Mouse (Mus musculus) limb, embryonic 11.5 days (tissue): ENCODE data around the gene Gm19426. TPM values are rescaled to one million over a fixed set of nuclear protein-coding genes. Genes with fewer than 3 reads are reported as not detected.

Experiments used
- ATAC-seq: fragments of 200-750 bp; cut with Nextera tagmentation; 2 replicates; pipeline ENCODE4 v1.8.0; 2017; ENCODE audit warnings: low read depth; ENCODE audit not compliant: insufficient number of reproducible peaks, low FRiP score, low TSS enrichment
- DNase-seq: peaks from one replicate; pipeline ENCODE4 v3.0.0-alpha.2; 2015; ENCODE audit warnings: low spot score
- H3K27ac ChIP-seq: fragments of 300-500 bp; sonication (generic); replicated peaks from 2 replicates; pipeline ENCODE4 v1.5.1; 2014; ENCODE audit warnings: low read depth, mild to moderate bottlenecking, low read length
- H3K27me3 ChIP-seq: fragments of 300-500 bp; sonication (generic); 2 replicates; pipeline ENCODE4 v1.6.1; 2014; ENCODE audit warnings: mild to moderate bottlenecking, low read length, mixed read lengths; ENCODE audit not compliant: control insufficient read depth, insufficient read depth
- H3K36me3 ChIP-seq: fragments of 300-500 bp; sonication (generic); 2 replicates; pipeline ENCODE4 v1.6.1; 2014; ENCODE audit warnings: mild to moderate bottlenecking, low read length, moderate library complexity, mixed read lengths; ENCODE audit not compliant: control insufficient read depth, insufficient read depth
- H3K4me1 ChIP-seq: fragments of 300-500 bp; sonication (generic); 2 replicates; pipeline ENCODE4 v1.6.1; 2014; ENCODE audit warnings: low read length, mixed read lengths; ENCODE audit not compliant: control insufficient read depth, insufficient read depth
- H3K4me2 ChIP-seq: fragments of 300-500 bp; sonication (generic); 2 replicates; pipeline ENCODE4 v1.6.1; 2014; ENCODE audit warnings: low read depth, mild to moderate bottlenecking, moderate library complexity; ENCODE audit not compliant: severe bottlenecking
- H3K4me3 ChIP-seq: fragments of 300-500 bp; sonication (generic); 2 replicates; pipeline ENCODE4 v1.5.1; 2014; ENCODE audit warnings: low read depth, low read length
- H3K9ac ChIP-seq: fragments of 300-500 bp; sonication (generic); 2 replicates; pipeline ENCODE4 v1.6.1; 2014; ENCODE audit warnings: mild to moderate bottlenecking, low read length
- H3K9me3 ChIP-seq: fragments of 300-500 bp; sonication (generic); 2 replicates; pipeline ENCODE4 v1.6.1; 2016; ENCODE audit warnings: low read length; ENCODE audit not compliant: control insufficient read depth
- WGBS: fragments of 180-500 bp; shearing (Covaris S2); extraction: QIAGEN DNeasy Blood & Tissue Kit; methylation state at CpG from one replicate; pipeline ENCODE4 v1.1.7; 2014; 5-methylcytosine and 5-hydroxymethylcytosine counted together
- polyA plus RNA-seq: library from polyadenylated mRNA; unstranded; fragments of >200 nt; fragmentation: Nextera tagmentation; extraction: Ambion mirVana; gene quantifications from 2 replicates; pipeline ENCODE4 v1.2.1, GENCODE M21; 2014

Gm19426 gene
- polyA plus RNA-seq, 1 experiment from 2014 or later = 6.1 TPM

GRCm38 (mm10) chr2:84775665-84776064 is 32.2 kb upstream of the Gm19426 start:
- Histone ChIP-seq H3K27ac (no peak overlapping the region), H3K27me3 (no peaks in the 10 kb centered on the region), H3K4me2 (no peak overlapping the region), H3K4me1 (peaks cover 4% of the 10 kb centered on the region; the same call in 1 of the 2 replicates), H3K9ac (no peak overlapping the region), H3K9me3 (no peaks in the 10 kb centered on the region), H3K4me3 (no peak overlapping the region), H3K36me3 (no peaks in the 10 kb centered on the region)
- DNase-seq (no peak), ATAC-seq (no peak)
- 88% methylated on average over 6 of the region's 6 CpGs for WGBS

DNA sequence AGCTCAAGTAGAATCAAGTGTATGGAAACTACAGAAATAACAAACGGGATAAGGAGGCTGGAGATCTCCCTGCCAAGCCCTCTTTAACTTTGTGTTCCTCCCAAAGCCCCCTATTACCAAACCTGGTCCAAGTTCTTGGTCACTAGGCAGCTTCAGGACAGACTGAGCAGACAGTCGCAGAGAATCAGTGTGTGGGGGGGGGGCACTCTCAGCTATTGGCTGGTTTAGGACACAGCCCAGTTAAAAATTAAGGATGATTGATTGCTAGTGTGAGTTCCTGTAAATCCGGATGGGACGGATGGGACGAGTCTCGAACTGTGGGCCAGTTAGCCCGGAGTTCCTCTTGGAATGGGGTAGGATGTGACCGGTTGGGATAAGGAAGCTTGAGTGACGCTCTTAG is 31.8 kb upstream of the Gm19426 start, which contains the start of gene Serping1:
Serping1 (minus strand) TSS at position 204 of the 400 bp plus-strand sequence.
- peak within 1 kb of the TSS; percentile 9; the same call in 1 of the 2 replicates for H3K9ac ChIP-seq
- no peak for DNase-seq
- ATAC-seq = peak; percentile 36; the same call in 1 of the 2 replicates
- no peaks in the 10 kb centered on the region for H3K27me3 ChIP-seq
- H3K4me1 ChIP-seq = peaks cover 4% of the 10 kb centered on the region; the same call in 1 of the 2 replicates
- WGBS = 67% methylated on average over 9 of the region's 9 CpGs
- peak within 1 kb of the TSS; percentile 6; the same call in 1 of the 2 replicates for H3K4me3 ChIP-seq
- H3K4me2 ChIP-seq = peak within 1 kb of the TSS; percentile 33
- H3K27ac ChIP-seq = no peak within 1 kb of the TSS
- H3K9me3 ChIP-seq = no peaks in the 10 kb centered on the region
- H3K36me3 ChIP-seq = no peaks in the 10 kb centered on the region

DNA sequence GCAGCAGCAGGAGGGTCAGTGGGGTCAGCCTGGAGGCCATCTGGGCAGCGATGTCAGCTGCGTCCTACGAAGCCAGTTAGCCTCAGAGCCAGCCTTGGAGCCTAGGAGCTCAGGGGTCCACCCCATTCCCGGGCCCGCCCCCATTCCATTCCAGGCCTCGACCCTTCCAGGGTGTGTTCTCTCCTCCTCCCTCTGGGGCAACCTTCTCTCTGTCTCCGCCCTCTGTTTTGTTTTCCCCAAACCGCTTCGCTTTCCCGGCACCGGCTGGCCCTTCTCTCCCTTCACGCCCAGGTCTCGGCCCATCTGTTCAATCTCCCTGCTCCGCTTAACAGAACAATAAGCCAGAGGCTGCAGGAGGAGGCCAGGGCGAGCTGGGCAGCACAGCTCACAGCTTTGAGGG is 31.3 kb upstream of the Gm19426 start:
- DNase-seq = peak; percentile 78
- peak overlapping the region; percentile 6; the same call in 1 of the 2 replicates for H3K4me3 ChIP-seq

DNA sequence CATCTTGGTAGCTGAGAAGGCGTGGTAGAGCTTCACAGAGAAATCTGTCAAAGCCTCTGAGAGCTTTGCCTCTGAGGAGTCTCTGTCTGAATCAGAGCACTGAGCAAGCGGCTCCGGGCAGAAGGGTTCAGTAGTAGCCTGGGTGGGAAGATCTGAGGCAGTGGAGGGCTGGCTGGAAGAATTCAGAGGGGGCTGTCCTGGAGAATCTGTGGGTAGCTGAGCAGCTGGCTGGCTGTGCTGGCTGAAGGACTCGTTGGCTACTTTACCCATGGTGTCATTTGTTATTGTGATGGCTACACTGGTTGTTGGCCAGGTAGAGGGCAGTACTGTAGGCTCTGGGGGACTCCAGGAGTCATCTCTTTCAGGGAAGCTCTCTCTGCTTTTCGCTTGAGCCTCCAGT is 29.7 kb upstream of the Gm19426 start:
- 77% methylated on average over 5 of the region's 5 CpGs for WGBS
- no peak overlapping the region for H3K27ac ChIP-seq
- H3K9me3 ChIP-seq = no peaks in the 10 kb centered on the region
- peaks cover 4% of the 10 kb centered on the region; the same call in 1 of the 2 replicates for H3K4me1 ChIP-seq
- H3K4me3 ChIP-seq = no peak overlapping the region
- H3K9ac ChIP-seq = no peak overlapping the region
- no peaks in the 10 kb centered on the region for H3K27me3 ChIP-seq
- ATAC-seq = no peak
- H3K4me2 ChIP-seq = no peak overlapping the region
- no peaks in the 10 kb centered on the region for H3K36me3 ChIP-seq
- no peak for DNase-seq

More for the DNA sequence above, 31.3 kb upstream of the Gm19426 start:
- Histone ChIP-seq H3K9ac (peak overlapping the region; percentile 9; the same call in 1 of the 2 replicates), H3K27me3 (no peaks in the 10 kb centered on the region), H3K4me2 (peak overlapping the region; percentile 33), H3K27ac (no peak overlapping the region), H3K9me3 (no peaks in the 10 kb centered on the region), H3K36me3 (no peaks in the 10 kb centered on the region), H3K4me1 (peaks cover 4% of the 10 kb centered on the region; the same call in 1 of the 2 replicates)
- peak; percentile 94 for ATAC-seq
- WGBS = 2% methylated on average over 14 of the region's 15 CpGs

GRCm38 (mm10) chr2:84772454-84772853 is 29.0 kb upstream of the Gm19426 start:
- Histone ChIP-seq H3K36me3 (no peaks in the 10 kb centered on the region), H3K27me3 (no peaks in the 10 kb centered on the region), H3K4me3 (no peak overlapping the region), H3K9me3 (no peaks in the 10 kb centered on the region), H3K27ac (no peak overlapping the region), H3K9ac (no peak overlapping the region), H3K4me2 (no peak overlapping the region), H3K4me1 (peaks cover 4% of the 10 kb centered on the region; the same call in 1 of the 2 replicates)
- 88% methylated on average over 4 of the region's 4 CpGs for WGBS
- no peak for ATAC-seq
- DNase-seq = no peak

DNA sequence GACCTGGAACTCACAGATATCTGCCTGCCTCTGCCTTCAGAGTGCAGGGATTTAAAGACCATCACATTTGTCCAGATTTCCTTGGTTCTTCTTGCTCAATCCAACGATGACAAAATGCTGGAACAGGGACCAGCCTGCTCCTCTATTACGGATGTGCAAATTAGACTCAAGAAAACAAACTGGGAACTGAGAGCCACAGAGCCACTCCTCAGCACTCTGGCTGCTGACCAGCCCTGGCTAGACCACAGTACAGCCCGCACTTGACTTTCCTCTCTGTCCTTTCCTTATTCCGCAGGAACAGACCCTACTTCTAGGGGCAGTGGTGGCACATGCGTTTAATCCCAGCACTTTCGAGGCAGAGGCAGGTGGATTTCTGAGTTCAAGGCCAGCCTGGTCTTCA is 27.0 kb upstream of the Gm19426 start:
- Histone ChIP-seq H3K4me3 (no peak overlapping the region), H3K36me3 (no peaks in the 10 kb centered on the region), H3K4me1 (peaks cover 4% of the 10 kb centered on the region; the same call in 1 of the 2 replicates), H3K27me3 (no peaks in the 10 kb centered on the region), H3K27ac (no peak overlapping the region), H3K9me3 (no peaks in the 10 kb centered on the region), H3K4me2 (no peak overlapping the region), H3K9ac (no peak overlapping the region)
- 79% methylated on average over 6 of the region's 6 CpGs for WGBS
- ATAC-seq = no peak
- DNase-seq = no peak

DNA sequence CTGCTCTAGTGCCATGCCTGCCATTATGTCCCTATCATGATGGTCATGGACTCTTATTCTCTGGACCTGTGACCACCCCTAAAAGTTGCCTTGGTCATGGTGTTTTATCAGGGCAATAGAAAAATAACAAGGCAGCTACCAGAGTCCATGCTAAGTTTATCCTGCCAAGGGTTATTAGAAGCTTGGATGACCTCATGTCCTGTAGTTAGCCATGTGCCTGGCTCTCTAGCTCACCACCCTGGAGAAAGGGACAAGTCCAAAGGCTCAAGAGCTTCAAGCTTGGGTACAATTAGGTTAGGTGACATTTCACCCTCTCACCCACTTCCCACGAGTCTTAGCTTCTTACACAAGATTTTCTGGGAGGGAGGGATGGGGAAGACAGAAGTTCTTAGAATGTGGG is 19.4 kb upstream of the Gm19426 start:
- no peak for ATAC-seq
- 56% methylated on average over 1 of the region's 1 CpGs for WGBS
- no peak overlapping the region for H3K27ac ChIP-seq

DNA sequence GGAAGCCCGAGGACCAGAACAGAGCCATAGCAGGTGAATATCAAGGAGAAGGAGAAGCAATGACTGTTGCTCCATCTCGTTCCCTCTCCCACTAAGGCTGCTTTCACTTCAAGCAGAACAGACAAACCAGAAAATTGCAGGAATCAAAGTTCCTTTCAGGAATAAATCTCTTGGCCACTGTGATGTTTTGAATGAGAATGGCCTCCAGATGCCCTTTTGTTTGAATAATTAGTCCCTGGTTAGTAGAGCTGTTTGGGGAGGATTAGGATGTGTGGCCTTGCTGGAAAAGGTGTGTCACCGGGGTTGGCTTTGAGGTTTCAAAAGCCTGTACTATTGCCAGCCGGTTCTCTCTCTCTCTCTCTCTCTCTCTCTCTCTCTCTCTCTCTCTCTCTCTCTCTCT is 18.8 kb upstream of the Gm19426 start:
- ATAC-seq = no peak
- no peaks in the 10 kb centered on the region for H3K36me3 ChIP-seq
- no peaks in the 10 kb centered on the region for H3K27me3 ChIP-seq

More for the DNA sequence above, 19.4 kb upstream of the Gm19426 start:
- no peak overlapping the region for H3K4me2 ChIP-seq
- H3K9me3 ChIP-seq = no peaks in the 10 kb centered on the region
- H3K36me3 ChIP-seq = no peaks in the 10 kb centered on the region
- H3K27me3 ChIP-seq = no peaks in the 10 kb centered on the region
- DNase-seq = no peak
- H3K9ac ChIP-seq = no peak overlapping the region
- no peak overlapping the region for H3K4me3 ChIP-seq
- no peaks in the 10 kb centered on the region for H3K4me1 ChIP-seq

GRCm38 (mm10) chr2:84761840-84762239 is 18.4 kb upstream of the Gm19426 start:
- H3K27me3 ChIP-seq = no peaks in the 10 kb centered on the region
- DNase-seq (no peak), ATAC-seq (no peak)
- no peaks in the 10 kb centered on the region for H3K36me3 ChIP-seq
- H3K9me3 ChIP-seq = no peaks in the 10 kb centered on the region
- H3K4me1 ChIP-seq = no peaks in the 10 kb centered on the region
- H3K9ac ChIP-seq = no peak overlapping the region
- H3K27ac ChIP-seq = no peak overlapping the region
- 92% methylated on average over 1 of the region's 1 CpGs for WGBS
- no peak overlapping the region for H3K4me2 ChIP-seq
- no peak overlapping the region for H3K4me3 ChIP-seq

More for the DNA sequence above, 18.8 kb upstream of the Gm19426 start:
- no peaks in the 10 kb centered on the region for H3K9me3 ChIP-seq
- no peak overlapping the region for H3K4me3 ChIP-seq
- H3K27ac ChIP-seq = no peak overlapping the region
- no peaks in the 10 kb centered on the region for H3K4me1 ChIP-seq
- 68% methylated on average over 4 of the region's 4 CpGs for WGBS
- no peak for DNase-seq
- H3K4me2 ChIP-seq = no peak overlapping the region
- H3K9ac ChIP-seq = no peak overlapping the region
